Mouse (Mus musculus): ENCODE measurements at regions not wholly inside any gene's neighbourhood (a gene's known extent, or its start where the extent isn't known, plus 50 kb on each side); places are given as distances from the start of the nearest gene placed in this dataset.
A peak's percentile ranks its signal among the peaks of the same experiment; 100 is the strongest.

- no peak for DNase-seq (ENCODE audit: low spot score)
These were observed 380.7 kb upstream of the Chrm3 start for GRCm38 (mm10) chr13:10741391-10741790.

- DNase-seq (ENCODE audit: low spot score): no peak
These were observed 365.1 kb upstream of the Chrm3 start for GRCm38 (mm10) chr13:10725745-10726171.

DNA sequence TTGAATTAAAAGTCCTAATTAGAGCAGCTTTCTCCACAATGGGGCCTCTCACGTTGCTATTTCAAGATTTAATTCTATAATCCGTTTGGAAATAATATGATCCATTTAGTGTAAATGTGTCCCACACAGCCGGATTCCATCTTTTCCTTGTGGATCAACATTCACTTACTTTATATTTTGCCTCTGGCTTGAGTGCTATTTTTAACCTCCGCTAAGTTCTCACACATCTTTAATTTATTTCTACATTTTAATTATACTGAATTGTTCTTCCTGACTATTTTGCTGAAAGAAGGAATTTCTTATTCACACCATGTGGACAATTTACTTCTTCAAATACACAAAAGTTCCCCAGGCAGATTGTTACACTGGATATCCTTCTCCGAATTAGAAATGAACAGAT, 364.7 kb upstream of the Chrm3 start:
- no peak for DNase-seq (ENCODE audit: low spot score)

- DNase-seq (ENCODE audit: low spot score): no peak
These were observed 360.0 kb upstream of the Chrm3 start for GRCm38 (mm10) chr13:10720639-10721038.

DNA sequence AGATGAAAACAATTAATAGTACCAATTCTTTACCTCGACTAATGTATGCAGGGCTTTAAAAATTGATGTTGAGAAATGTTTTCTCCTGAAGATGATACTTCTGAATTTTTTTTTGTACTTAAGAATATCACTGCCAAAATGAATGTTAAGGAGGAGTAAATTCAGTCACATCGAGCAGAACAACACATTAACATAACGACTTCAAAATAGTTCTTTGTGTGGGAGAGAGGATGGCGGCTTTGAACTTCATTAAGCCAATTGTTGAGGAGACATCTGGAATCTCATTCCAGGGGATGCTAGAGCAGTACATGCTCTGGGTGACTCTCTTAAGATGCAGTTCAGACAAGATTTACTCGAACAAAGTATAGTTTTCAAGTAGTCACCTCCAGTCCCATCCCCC, 350.8 kb upstream of the Chrm3 start:
- no peak for DNase-seq (ENCODE audit: low spot score)

DNA sequence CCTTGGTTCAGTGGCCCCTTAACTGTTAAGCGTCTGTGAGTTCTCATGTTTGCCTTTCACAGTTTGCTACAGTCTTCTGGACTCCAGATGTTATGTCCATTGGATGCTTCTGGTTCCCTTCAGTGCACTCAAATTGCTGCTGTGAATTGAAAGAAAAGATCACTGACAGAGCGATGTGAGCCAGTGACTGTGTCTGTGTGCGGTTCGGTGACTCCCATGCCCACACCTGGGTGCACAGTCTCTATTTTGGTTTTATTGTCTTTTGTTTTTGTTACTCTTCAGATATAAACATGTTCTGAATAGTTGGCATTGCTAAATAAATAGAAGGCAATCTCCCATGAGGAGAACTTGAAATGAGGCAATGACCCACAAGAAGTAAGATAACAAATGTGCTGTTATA, 350.3 kb upstream of the Chrm3 start:
- no peak for DNase-seq (ENCODE audit: low spot score)

GRCm38 (mm10) chr13:10697146-10697545, 336.5 kb upstream of the Chrm3 start:
- no peak for DNase-seq (ENCODE audit: low spot score)

DNA sequence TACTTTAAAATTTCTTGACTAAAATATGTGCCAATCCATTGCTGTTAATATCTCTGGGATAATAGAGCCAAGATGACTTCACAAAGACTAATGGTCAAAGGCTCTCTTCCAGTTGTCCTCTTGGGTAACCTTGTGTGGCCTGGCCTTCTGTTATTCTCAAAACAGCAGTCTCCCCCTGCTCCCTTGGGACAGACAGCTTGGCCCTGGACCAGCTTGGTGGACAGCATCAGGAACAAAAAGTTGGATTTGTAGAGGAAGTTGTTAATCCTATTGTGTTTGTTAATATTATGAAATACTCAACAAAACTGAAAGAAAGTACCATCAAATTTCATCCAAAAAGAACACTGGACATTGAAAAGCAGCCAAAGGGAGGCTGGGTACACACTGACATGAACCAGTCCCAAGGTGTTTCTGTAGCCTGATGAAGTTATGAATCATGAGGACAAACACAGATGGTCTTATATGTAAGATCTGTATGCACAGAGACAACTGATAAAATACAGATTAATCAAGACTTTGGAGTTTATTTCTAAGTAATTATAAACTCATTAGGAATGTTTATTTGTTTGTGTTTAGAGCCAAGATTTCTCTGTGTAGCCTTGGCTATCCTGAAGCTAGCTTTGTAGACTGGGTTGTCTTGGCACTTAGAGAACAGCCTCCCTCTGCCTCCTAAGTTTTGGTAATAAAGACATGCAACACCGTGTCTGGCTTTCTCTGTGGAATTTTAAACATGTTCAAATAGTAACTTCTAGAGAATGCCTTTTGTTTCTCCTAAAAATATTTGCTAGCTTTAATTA, 335.7 kb upstream of the Chrm3 start:
- peak; percentile 51 for DNase-seq (ENCODE audit: low spot score)

DNA sequence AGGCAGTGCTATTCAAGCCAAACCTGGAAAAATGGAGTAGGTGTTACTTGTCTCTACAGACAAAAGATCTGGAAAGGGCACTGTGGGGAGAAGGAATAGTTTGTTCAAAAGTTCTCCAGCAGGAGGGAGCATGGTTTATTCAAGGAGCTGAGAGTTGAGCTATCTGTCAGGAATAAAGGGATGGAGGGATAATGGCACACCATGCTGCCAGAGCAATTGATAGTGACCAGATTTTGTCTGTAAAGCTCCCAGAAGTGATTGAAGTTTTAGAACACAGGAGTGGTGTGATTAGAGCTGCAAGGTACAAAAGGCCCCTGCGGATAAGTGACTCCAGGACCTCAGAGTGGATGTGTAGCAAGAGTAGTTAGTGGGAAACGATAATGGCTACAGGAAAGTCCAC, 330.7 kb upstream of the Chrm3 start:
- DNase-seq (ENCODE audit: low spot score): no peak

DNA sequence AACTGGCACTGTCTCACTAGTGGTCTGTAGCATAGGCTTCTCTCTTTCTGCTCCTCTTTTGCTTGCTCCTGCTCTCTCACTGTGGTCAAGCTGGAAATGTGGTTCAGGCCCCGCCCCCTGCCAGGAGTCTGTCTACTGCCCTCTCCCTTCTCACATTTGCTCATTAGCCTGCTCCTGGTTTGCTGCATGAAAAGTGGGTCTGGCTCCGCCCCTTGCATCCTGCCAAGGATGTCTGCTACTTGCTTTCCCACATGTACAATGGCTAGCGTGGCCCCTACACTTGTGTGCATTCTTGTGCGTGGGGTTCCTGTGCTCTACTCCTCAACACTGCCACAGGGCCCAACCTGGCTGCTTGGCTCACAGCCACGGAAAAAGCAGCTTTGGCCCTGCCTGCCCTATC, 326.7 kb upstream of the Chrm3 start:
- no peak for DNase-seq (ENCODE audit: low spot score)

GRCm38 (mm10) chr13:10654086-10654422, 293.4 kb upstream of the Chrm3 start:
- DNase-seq (ENCODE audit: low spot score): no peak

- DNase-seq (ENCODE audit: low spot score): no peak
These were observed 292.9 kb upstream of the Chrm3 start for GRCm38 (mm10) chr13:10653376-10654085.

- DNase-seq (ENCODE audit: low spot score): no peak
These were observed 276.2 kb upstream of the Chrm3 start for GRCm38 (mm10) chr13:10636859-10637258.

GRCm38 (mm10) chr13:10630467-10630866, 269.8 kb upstream of the Chrm3 start:
- no peak for DNase-seq (ENCODE audit: low spot score)

DNA sequence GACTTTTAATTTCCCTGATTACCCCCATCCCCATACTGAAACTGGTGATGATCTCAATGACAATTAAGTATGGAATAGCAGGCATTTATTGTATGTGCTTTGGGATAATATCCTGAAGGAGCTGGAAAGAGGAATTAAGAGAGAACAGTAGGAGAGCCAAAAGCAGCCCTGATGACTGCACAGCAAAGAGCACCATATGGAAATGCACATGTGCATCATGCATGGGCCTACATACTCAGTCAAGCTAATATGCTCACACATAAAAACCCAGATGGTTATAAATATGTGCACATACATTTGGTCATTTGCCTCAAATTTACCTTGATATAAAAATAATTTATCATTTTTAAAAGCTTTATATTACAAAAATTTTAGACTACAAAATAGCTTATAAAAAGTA, 259.0 kb upstream of the Chrm3 start:
- DNase-seq (ENCODE audit: low spot score): no peak

DNA sequence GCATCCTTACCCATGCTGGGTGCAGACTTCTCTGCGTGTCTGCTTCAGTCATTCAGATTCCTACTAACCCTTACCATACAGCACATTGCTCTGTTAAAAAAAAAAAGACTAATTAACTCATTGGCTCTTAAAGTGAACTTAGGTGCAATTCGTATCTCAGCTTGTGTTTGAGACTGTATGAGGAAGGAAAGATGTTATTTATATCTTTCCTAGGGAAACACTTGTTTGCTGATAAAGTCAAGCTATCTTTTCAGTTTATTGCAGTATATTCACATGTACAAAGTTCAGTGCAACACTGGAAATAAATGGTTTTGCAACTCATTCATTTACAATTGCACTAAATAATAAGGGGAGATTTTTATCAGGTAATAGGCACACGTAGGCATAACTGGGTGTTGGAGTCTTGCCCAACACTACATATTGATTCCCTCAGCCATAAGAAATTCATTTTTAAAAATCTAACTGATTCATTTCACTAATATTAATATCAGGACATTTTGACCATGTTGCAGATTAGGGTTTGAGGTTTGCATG, 257.8 kb upstream of the Chrm3 start:
- no peak for DNase-seq (ENCODE audit: low spot score)

- DNase-seq (ENCODE audit: low spot score): no peak
These were observed 214.3 kb upstream of the Chrm3 start for GRCm38 (mm10) chr13:10574951-10575350.

GRCm38 (mm10) chr13:10566825-10567224, 206.2 kb upstream of the Chrm3 start:
- no peak for DNase-seq (ENCODE audit: low spot score)

DNA sequence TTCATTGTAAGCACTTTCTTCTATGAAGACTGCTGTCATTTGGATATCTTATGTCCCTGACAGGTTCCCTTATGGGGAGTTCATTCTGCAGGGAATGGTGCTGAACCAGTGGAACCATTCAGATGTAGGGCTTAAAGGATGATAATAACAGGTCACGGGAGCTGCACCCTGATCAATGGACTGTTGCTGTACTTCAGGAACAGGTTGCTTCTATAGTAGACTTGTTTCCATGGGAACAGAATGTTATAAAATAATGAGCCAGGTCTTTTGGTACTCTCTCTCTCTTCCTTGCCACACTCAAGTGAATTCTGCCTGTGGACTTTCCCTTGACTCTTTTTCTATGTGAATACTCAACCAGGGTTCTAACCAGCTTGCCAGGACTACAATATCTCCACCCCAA, 196.9 kb upstream of the Chrm3 start:
- DNase-seq (ENCODE audit: low spot score): no peak

- no peak for DNase-seq (ENCODE audit: low spot score)
These were observed 193.9 kb upstream of the Chrm3 start for GRCm38 (mm10) chr13:10554595-10554994.

DNA sequence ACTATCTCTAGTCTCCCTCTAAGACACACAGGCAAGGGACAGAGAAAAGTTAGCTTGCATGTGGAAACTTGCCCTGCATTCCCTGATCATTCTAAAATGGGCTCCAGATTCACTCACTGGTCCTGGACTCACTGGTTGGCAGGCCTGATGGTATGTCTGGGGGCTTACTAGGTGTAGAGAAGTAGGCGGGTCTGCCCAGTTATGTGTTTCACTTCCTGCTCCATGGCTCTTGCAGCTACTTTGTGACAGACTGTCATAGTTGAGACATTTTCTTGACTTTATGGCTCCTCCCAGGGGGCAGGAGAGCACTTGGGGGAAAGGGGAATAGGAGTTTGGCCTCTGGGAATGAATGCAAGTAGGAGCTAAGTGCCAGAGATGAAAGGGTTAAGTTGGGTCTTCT, 182.1 kb upstream of the Chrm3 start:
- DNase-seq (ENCODE audit: low spot score): no peak

- no peak for DNase-seq (ENCODE audit: low spot score)
These were observed 179.7 kb upstream of the Chrm3 start for GRCm38 (mm10) chr13:10540197-10540940.

DNA sequence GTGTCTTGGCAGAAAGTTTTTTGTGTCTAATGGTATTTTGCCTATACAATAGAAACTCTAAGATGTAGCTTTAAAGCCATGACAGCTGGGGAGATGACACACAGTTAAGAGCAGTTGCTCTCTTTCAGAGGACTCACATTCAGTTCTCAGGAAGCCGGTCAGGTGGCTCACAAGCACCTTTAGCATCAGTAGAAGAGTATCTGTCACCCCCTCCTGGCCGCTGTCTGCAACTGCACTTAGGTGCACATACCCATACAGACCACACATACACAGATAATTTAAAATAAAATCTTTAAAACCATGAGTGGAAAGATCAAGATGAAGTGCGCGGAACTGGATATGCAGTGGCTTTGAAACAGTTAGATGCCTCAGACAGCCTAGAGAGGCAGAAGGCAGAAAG, 178.3 kb upstream of the Chrm3 start:
- no peak for DNase-seq (ENCODE audit: low spot score)

Data from ovary, postnatal 10 days (tissue).